Mouse (Mus musculus): ENCODE results near the gene Spsb3.

DNA sequence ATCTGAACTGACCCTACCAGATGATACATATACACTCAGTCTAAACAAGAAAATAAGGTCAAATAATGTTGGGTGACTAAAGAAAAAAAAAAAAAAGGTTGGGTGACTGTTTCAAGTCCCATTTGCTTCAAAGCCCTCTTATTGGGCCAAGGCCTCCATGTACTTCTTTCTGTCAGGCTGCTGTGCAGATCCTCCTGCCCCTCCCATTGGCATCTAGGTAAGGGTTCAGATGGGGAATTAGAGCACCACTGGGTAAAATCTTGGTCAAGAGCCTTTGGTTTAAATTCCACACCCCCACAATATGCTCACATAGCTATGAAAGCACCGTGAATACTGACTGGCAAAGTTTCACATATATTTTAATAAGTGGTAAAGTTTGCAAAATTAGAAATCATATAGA is 36.8 kb downstream of the Spsb3 start:
- TF ChIP-seq CTCF (IDR thresholded peaks at IDR 0.05) (no peak), EP300 (IDR thresholded peaks at IDR 0.05) (no peak)

All from lung, postnatal 0 days (tissue).